Mouse (Mus musculus) megakaryocyte, embryonic 14.5 days (primary cell): ENCODE data around the gene Ddr1.

Source experiments
- FLI1 ChIP-seq: IDR thresholded peaks from 2 replicates; pipeline ENCODE4 v1.6.1; 2012; ENCODE audit warnings: low read length, inconsistent platforms, mixed read lengths
- GATA1 ChIP-seq: IDR thresholded peaks from 3 replicates; pipeline ENCODE4 v1.6.1; 2012; ENCODE audit warnings: mixed read lengths, low read length, inconsistent platforms, borderline replicate concordance

DNA sequence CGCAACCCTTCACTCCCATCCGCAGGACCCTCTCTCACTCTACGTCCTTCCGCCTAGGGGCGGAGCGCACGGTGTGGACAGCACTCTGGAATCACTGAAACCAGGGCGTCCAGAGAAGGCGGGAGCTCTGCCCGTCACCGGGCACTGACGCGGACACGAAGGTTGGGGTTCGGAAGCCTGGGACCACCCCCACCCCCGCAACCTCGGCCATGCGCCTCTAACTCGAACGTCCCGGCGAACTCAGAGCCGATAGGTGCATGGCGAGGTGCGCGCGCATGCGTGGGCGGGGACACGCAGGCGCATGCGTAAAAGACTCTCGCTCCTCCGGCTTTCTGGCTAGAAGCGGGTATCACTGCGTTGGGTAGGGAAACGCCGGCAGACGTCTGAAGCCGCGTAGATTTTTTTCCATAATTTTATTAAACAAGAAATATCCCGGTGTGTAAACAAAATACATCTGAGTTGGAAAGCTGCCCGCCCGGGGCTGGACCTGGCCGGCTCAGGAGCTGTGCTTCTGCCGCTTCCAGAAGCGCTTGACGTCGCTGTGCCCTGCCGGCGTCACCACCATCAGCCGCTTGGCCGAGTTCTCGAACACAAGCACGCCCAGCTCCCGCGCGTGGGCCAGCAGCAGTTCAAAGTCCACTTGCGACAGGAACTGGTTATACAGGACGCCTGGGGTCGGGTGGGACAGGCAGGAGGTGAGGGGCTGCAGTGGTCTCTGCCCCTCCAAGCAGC, 36.9 kb downstream of the Ddr1 start, which contains the start of gene Vars2:
- TF ChIP-seq GATA1, result no peak
- TF ChIP-seq FLI1, result no peak
